Mouse (Mus musculus) yolk sac, embryonic 10.5 days (tissue): ENCODE data around the gene 9430097D07Rik.

Experiments used
- DNase-seq: peaks from one replicate; pipeline ENCODE4 v3.0.0-alpha.2; 2017; ENCODE audit warnings: low spot score

9430097D07Rik gene

DNA sequence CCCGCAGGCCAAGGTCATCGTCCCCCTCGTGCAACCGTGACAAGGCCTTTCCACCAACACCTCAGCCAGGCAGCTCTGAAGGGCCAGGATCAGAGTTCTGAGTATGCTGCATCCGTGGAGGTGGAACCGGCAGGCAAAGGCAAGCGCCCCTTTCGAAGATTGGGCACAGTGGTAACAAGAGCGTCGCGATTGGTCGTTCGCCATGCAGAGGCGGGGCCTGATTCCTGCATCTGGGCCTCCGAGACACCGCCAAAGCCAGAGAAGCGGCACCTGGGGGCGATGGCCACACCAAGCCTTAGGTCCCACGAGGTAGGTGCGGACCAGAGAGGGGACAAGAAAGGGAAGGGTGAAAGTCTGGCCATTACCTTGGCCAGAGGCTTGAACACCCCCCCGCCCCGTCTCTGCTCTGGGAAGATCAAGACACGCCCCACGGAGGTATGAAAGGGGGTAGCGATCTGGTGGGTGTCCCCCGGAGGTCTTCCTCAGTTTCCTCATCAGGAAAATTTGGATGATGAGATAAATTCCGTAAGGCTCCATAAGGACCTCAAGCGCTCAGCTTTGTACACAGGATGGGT is at the start of gene 9430097D07Rik:
TSS of gene 9430097D07Rik (minus strand) at position 99 of the 575 bp plus-strand sequence.
- DNase-seq = no peak

DNA sequence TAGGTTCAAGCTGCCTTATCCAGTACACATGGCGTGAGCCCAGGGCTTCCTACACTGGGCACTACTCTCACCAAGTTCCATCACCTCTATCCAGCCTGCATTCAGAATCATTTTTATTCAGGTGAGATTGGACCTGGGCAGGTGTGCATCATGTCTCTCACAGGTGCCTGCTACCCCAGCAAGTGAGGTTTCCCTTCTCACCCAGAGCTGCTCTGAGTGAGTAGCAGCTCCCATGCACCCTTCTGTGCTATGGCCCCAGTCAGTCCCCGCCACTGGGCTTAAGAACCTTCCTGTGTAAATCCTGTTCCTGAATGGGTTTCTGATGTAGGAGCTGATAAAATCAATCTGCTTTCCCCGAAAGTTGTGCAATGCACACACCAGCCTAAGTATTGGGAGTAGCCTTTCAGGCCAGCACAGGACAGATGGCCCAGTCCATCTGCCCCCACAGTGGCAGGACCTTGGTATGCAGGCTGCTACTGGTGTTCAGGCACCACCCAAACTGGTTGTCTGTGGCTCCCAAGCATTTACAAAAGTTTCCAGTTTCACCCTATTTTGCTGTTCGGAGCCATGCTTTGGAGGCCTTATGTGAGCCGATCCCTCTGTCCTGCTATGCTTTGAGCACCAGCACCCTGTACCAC is 48.7 kb upstream of the 9430097D07Rik start:
- DNase-seq = no peak

GRCm38 (mm10) chr2:32621517-32621859 is 46.0 kb upstream of the 9430097D07Rik start, which contains the start of gene Ak1:
Ak1 (plus strand) TSS chr2:32621758.
- no peak for DNase-seq

DNA sequence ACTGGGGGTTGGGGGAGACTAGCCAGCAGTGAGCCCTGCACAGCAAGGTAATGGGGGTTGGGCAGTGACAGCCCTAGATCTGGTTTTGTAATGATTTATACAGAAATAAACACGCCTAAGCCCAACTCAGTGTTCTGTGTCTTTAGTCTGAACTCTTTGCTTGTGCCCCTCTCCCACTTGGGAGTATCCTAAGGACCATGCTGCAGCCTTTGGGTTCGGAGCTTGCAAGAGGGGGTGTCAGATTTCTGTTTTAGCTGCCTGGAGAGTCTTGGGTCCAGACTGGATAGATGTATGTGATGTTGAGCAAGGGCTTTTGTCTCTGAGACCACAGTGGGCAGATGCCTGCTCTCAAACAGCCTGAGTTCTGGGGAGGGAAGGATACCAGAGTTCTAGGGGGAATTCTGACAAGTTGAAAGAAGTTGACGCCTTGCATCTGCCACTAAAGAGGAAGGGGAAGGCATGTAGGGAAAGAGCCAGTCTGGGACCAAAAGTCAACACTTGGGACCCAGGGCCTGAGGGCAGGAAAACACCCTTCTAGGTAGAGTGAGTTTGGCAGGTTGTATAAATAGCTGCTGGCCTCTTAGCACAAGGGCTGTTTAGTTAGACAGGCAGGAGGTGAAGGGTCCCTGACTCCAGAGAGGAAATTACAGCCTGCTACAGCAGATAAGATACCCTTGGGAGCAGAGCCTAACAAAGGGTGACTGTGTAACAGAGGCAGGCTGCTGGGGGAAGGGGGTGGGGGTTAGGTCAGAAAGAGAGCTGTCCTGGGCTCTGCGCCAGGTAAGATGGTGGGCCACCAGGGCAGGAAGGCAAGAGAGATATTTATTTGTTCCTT is 45.4 kb upstream of the 9430097D07Rik start:
- peak; percentile 73 for DNase-seq

DNA sequence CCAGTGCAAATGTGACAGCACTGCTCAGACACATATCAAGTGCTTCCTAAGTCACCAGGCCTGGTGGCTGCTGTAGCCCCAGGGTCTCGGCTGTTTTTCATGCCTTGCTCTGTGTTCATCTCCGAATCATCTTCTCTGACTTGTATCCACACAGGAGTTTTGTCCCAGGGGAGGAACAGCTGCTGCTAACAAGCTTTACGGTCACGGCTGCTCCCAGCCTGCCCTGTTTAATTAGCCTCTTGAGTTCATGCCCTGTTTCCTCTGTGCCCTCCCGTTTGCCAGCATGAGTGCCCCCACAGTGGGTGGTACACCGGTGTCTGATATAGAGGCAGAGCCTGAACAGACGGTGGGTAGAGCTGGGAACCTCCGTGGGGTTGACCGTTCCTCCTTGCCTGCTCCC is 42.6 kb upstream of the 9430097D07Rik start:
- DNase-seq = no peak

GRCm38 (mm10) chr2:32617601-32618000 is 42.1 kb upstream of the 9430097D07Rik start:
- no peak for DNase-seq

DNA sequence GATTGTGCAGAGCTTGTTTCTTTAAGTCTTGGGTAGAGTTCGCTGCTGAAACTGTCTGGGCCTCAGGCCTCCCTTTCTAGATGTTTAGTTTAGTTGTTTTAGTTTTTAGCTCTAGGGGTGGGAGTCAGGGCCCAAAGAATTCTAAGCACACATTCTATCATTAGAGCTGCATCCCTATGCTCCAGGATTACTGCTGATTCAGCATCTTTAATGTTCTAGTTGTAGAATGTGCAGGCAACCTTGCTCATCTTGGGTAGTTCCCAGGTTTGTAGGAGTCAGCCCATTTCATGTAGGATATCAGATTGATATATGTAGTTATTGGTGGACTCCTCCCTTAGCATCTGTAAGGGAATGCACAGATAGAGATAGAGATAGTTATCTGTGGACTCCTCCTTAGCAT is 41.6 kb upstream of the 9430097D07Rik start:
- DNase-seq = no peak

- DNase-seq = no peak
Measured at GRCm38 (mm10) chr2:32612274-32612673, 36.8 kb upstream of the 9430097D07Rik start.

GRCm38 (mm10) chr2:32610610-32611229 is 35.2 kb upstream of the 9430097D07Rik start:
- DNase-seq = no peak

- DNase-seq = no peak
Measured at GRCm38 (mm10) chr2:32608778-32609435, 33.4 kb upstream of the 9430097D07Rik start.

DNA sequence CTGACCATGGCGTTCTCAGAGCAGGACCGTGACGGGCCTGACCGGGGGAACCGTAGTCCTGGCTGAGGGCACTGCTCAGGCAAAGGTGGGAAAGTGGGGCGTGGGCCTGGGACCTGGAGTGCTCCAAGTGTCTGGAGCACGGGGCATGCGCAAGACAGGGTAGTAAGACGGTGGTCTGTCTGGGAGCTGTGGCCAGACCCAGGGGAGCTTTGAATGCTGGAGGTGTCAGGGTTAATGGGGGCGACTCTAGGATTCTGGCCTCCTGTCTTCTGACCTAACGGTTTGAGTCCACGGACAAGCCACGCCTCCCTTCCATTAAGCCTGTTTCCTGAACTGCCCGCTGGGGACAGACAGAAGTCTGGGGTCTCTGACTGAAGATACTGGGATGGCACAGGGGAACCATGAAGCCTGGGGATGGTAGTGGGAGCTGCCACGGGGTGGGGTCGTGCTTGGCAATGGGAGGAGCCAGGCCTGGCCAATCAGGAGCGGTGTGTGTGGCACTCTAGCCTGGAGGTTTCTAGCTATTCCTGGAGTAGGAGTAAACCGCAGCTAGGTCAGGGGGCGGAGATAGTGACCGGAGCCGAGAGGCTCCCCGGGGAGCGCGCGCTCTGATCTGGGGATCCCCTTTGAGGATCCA is 32.8 kb upstream of the 9430097D07Rik start:
- DNase-seq = peak; percentile 80

- peak; percentile 49 for DNase-seq
Measured at GRCm38 (mm10) chr2:32607262-32607947, 31.9 kb upstream of the 9430097D07Rik start.

DNA sequence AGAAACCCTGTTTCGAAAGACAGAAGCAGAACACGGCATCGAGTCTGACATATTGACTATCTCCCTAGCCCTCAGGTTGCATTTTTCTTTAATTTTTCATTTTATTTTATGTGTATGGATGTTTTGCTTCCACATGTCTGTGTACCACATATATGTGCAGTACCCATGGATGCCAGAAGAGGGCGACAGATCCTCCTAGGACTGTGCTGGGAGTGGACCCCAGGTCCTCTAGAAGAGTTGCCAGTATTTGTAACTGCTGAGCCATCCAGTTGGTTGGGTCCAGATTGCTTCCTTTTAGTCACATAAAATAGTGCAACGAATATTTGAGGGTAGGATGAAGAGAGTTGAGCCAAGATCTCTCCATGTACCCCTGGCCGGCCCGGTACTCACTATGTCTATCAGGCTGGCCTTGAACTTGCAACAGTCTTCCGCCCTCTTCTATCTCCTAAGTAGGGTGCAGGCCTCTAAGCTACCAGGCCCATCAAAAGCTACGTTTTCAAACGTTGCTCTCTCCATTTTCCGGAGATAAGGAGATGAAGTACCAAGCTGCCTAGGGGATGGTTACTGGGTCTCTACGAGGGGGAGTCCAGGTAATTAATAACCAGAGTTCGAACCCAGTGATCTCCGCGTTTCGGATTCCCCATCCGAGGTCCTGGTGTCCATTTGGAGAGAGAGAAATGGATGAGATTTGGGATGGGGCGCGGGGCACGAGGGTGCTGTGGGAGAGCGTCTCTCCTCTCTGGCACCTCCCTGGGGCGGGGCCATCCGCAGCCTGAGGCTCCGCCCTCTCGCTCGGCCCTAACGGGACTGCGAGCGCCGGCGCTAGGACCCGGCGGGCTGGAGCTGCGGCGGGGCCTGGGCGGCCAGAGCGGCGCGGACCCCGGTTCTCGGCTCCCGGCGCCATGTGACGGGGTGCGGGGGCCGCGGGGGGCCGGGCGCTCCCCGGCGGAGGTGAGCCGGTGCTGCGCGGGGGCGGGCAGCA is 31.0 kb upstream of the 9430097D07Rik start:
- DNase-seq = peak; percentile 76

DNA sequence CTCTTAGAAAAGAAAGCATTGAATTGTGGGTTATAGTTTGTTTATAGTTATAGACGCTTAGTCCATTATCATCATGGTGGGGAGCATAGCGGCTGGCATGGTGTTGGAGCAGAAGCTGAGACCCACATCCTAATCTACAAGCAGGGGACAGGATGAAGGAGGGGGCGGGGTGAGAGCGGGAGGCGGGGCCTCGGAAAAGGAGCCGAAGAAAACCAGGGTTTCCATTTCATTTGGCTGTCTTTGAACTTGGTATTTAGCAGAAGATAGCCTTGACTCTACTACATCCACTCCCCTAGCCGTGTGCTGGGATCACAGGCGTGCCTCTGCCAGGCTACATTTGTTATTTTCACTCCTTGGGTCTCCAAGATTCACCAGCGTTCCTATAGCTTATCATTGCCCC is 29.1 kb upstream of the 9430097D07Rik start:
- no peak for DNase-seq

DNA sequence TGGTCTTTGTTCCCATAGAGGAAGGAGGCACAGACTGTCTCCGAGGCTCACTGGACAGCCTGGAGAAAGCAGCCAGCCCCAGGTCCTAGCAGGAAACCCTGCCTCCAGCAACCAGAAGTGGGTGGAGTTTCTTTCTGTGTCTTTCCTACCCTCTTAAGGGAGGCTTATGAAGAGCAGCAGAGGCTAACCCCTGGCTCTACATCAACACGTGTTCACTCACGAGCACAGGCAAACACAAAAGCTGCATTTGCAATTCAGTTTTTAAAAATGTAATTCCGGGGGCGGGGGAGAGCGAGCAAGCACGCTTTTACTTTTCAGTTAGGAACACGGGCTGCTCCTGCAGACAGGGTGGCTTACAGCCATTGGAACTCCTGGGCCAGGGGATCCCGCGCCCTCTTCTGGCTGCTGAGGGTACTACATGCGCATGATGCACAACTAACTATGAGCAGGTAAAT is 27.1 kb upstream of the 9430097D07Rik start:
- peak; percentile 78 for DNase-seq

DNA sequence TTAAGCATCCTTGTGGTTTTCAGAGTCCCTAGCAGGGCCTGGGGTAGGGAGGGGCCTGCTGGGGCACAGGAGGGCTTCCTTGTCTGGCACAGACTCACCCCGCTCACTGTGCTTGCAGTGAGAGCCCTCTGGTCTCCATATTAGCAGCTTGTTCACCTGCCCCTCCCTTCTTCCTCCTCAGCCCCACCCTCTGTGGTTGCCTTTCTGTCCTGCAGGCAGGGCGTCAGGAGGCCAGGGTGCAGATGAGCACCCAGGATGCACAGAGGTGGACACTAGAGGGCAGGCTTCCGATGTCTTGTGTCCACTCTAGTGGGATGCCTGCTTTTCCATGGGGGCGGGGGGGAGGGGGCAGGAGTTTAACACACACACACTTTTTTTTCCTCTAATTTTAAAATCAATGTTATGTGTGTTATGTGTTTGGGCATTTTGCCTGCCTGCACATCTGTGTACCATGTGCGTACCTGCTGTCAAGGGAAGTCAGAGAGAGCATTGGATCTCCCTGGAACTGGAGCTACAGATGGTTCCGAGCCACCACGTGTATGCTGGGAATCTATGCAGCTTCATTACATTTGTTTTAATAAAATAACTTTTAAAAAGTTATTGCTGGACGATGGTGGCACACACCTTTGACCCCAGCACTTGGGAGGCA is 26.1 kb upstream of the 9430097D07Rik start:
- DNase-seq = peak; percentile 51

DNA sequence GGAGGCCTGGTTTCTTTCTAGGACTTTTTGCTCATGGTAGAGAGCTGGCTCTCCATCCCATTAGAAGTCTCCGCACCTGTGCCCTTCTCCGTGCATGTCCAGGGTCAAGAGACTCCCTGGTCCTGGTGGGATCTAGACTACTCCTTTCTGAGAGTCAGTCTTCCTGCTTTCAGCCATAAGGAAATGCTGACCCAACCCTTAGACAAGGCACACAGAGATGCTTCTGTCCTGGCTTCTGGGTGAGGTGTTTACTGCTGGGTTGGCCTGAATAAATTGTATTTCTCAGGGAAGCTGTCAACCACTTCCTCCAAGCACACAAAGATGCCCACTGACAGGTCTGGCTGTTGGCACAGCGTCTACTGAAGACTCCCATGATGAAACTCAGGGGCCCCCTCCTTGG is 23.9 kb upstream of the 9430097D07Rik start, which contains the start of gene St6galnac6:
TSS of gene St6galnac6 (plus strand) at position 301 of the 400 bp plus-strand sequence.
- DNase-seq = no peak

- no peak for DNase-seq
Measured at GRCm38 (mm10) chr2:32598506-32598905, 23.0 kb upstream of the 9430097D07Rik start.

DNA sequence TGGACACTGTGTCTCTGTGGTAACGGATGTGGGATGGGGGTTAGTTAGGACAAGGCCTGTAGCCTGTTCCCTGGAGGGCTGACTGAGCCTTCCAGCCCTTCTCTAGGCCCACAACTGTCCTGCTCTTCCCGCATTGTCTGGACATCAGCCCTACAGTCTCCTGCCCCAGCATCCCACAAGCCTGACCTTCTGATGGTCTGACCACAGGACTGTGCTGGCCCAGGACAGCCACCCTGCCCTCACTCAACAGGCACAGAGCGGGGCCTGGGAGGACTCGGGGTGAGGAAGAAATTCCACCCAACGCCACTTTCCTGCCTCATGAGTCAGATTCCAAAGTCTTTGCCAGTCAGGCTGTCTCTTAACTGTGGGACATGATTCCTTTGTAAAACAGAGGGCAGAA is 22.2 kb upstream of the 9430097D07Rik start:
- DNase-seq = no peak
